In genomic region chr16:4606431-4607084, GRCm38 (mm10) we compare ENCODE assay signal across 8 mouse cellular contexts. TPM values are rescaled to one million over a fixed set of nuclear protein-coding genes. Genes with fewer than 3 reads are reported as not detected.
A peak's percentile ranks its signal among the peaks of the same experiment; 100 is the strongest.
DNase-seq lines count a peak whose midpoint lies in the region; ATAC-seq and TF ChIP-seq lines count a peak whose summit lies in the region.

No protein-coding gene starts in this region.

- 22% methylated on average over 5 of the region's 5 CpGs for WGBS in heart, embryonic 12.5 days
- 21% methylated on average over 5 of the region's 5 CpGs for WGBS in small intestine, adult 2 months

- H3K4me3 ChIP-seq in left cerebral cortex, adult 2 months: no peak overlapping the region
- no peak overlapping the region for H3K4me3 ChIP-seq in heart, embryonic 12.5 days
- no peak overlapping the region for H3K4me3 ChIP-seq in small intestine, adult 2 months (ENCODE audit: low read depth, low read length)

- H3K27ac ChIP-seq in left cerebral cortex, adult 2 months: no peak overlapping the region; the same call in 1 of the 2 replicates
- peak overlapping the region; percentile 75 for H3K27ac ChIP-seq in heart, embryonic 12.5 days (ENCODE audit: poor library complexity, severe bottlenecking)
- H3K27ac ChIP-seq in small intestine, adult 2 months (ENCODE audit: insufficient read depth, low read depth, low read length): peak overlapping the region; percentile 60

- peaks cover 27% of the 10 kb centered on the region for H3K36me3 ChIP-seq in heart, embryonic 12.5 days
- H3K36me3 ChIP-seq in small intestine, adult 2 months (ENCODE audit: control insufficient read depth, insufficient read depth, low read length): no peaks in the 10 kb centered on the region

- 0 out of 2 replicates have a peak, but pooled peaks have one; percentile 5 for ATAC-seq in heart, embryonic 12.5 days (ENCODE audit: insufficient number of reproducible peaks, low FRiP score)

- no peaks in the 10 kb centered on the region for H3K9me3 ChIP-seq in heart, embryonic 12.5 days (replicated peaks)

- peak overlapping the region; percentile 40 for H3K4me2 ChIP-seq in heart, embryonic 12.5 days

- H3K27me3 ChIP-seq in heart, embryonic 12.5 days (replicated peaks): no peaks in the 10 kb centered on the region
- no peaks in the 10 kb centered on the region for H3K27me3 ChIP-seq in small intestine, adult 2 months (ENCODE audit: control insufficient read depth, insufficient read depth, low read length)

- peak in 1 of 2 experiments; percentile 45 for DNase-seq in left cerebral cortex, adult 2 months (ENCODE audit: extremely low spot score in 1 of 2, low spot score in 2 of 2)
- no peak for DNase-seq in left cerebral cortex, adult 9 months (ENCODE audit: low spot score in 2 of 2)
- peak; percentile 46 to 68 for DNase-seq in cerebellum, postnatal 25 days
- peak; percentile 87 for DNase-seq in kidney, adult 9 months
- peak; percentile 92 for DNase-seq in lung, postnatal 10 days
- no peak for DNase-seq in T-cell, adult 2 months (ENCODE audit: low spot score)

- peaks cover 64% of the 10 kb centered on the region for H3K4me1 ChIP-seq in heart, embryonic 12.5 days (replicated peaks)
- H3K4me1 ChIP-seq in small intestine, adult 2 months (ENCODE audit: control insufficient read depth, insufficient read depth, insufficient read length, low read length): peaks cover 34% of the 10 kb centered on the region

- TF ChIP-seq POLR2A in small intestine, adult 2 months (IDR thresholded peaks at IDR 0.05; ENCODE audit: low read depth, low read length): no peak

- peak; percentile 54 for TF ChIP-seq CTCF in left cerebral cortex, adult 2 months (IDR thresholded peaks at IDR 0.05)
- peak; percentile 66; the same call in 1 of the 2 replicates for TF ChIP-seq CTCF in small intestine, adult 2 months (IDR thresholded peaks at IDR 0.05; ENCODE audit: extremely low read depth, insufficient read length, insufficient replicate concordance, low read depth, low read length)

- peak overlapping the region; percentile 49 for H3K9ac ChIP-seq in heart, embryonic 12.5 days

- intact Hi-C loops in left cerebral cortex, adult 2 months (cut with DNase I): loop anchor here (1.0 to 2.0 kb wide), 3 partner anchors 38 to 118 kb away; no protein-coding TSS in a partner anchor

RNA-seq across cellular contexts. Expression of gene Glis2, which starts 12.0 kb away (rescaled TPM):
- 10 to 100 TPM; 12.9 to 16.2 TPM for total RNA-seq in left cerebral cortex, adult 2 months (2021)
- 24.9 and 25.5 TPM in 2 replicates for polyA plus RNA-seq in heart, embryonic 12.5 days (2016; fragmentation: Nextera tagmentation; extraction: Ambion mirVana)
- 8.6 and 10.1 TPM in 2 replicates for polyA plus RNA-seq in small intestine, adult 2 months (2012; rRNA removed)

RNA-seq across cellular contexts. Expression of gene Pam16, which starts 18.2 kb away (rescaled TPM):
- total RNA-seq in left cerebral cortex, adult 2 months (2021): 10 to 100 TPM; 78.1 to 94.1 TPM
- 127 and 128 TPM in 2 replicates for polyA plus RNA-seq in heart, embryonic 12.5 days (2016; fragmentation: Nextera tagmentation; extraction: Ambion mirVana)
- polyA plus RNA-seq in small intestine, adult 2 months (2012; rRNA removed): 6.0 and 8.7 TPM in 2 replicates

RNA-seq across cellular contexts. Expression of gene Vasn, which starts 33.2 kb away (rescaled TPM):
- total RNA-seq in left cerebral cortex, adult 2 months (2021): 10 to 100 TPM; 11.5 to 13.1 TPM
- 14.8 and 16.4 TPM in 2 replicates for polyA plus RNA-seq in heart, embryonic 12.5 days (2016; fragmentation: Nextera tagmentation; extraction: Ambion mirVana)
- 6.5 and 7.8 TPM in 2 replicates for polyA plus RNA-seq in small intestine, adult 2 months (2012; rRNA removed)

RNA-seq across cellular contexts. Expression of gene Dnaja3, which starts 33.2 kb away (rescaled TPM):
- 10 to 100 TPM; 56.9 to 62.2 TPM for total RNA-seq in left cerebral cortex, adult 2 months (2021)
- 77.6 and 77.7 TPM in 2 replicates for polyA plus RNA-seq in heart, embryonic 12.5 days (2016; fragmentation: Nextera tagmentation; extraction: Ambion mirVana)
- polyA plus RNA-seq in small intestine, adult 2 months (2012; rRNA removed): 10.2 and 13.7 TPM in 2 replicates

RNA-seq across cellular contexts. Expression of gene Tfap4, which starts 46.9 kb away (rescaled TPM):
- 1 to 10 TPM; 2.9 to 4.3 TPM for total RNA-seq in left cerebral cortex, adult 2 months (2021)
- polyA plus RNA-seq in heart, embryonic 12.5 days (2016; fragmentation: Nextera tagmentation; extraction: Ambion mirVana): 8.1 and 8.4 TPM in 2 replicates
- 4.0 and 8.3 TPM in 2 replicates for polyA plus RNA-seq in small intestine, adult 2 months (2012; rRNA removed)

Comparison
In these comparisons a context has a peak if more than half of its experiments do, and no peak if none do; other contexts are left out.
1. DNase-seq: peak in cerebellum, postnatal 25 days (2 of 2), kidney, adult 9 months (single experiment) and lung, postnatal 10 days (single experiment); none in left cerebral cortex, adult 9 months (0 of 2) and T-cell, adult 2 months (single experiment).
2. RNA of gene Pam16, which starts 18.2 kb away (polyA plus RNA-seq): 127 to 128 TPM in heart, embryonic 12.5 days; 6.0 to 8.7 TPM in small intestine, adult 2 months; every median in the first group is over 10 times any median in the second.